Mouse (Mus musculus): ENCODE results near the gene Zmym4. TPM values are rescaled to one million over a fixed set of nuclear protein-coding genes. Genes with fewer than 3 reads are reported as not detected.

The Zmym4 gene
- 52.4 TPM for polyA plus RNA-seq (2017; shearing (Covaris generic))

GRCm38 (mm10) chr4:126967864-126968821 lies at the start of gene Zmym4:
Gene Zmym4 (minus strand): TSS chr4:126968135.

Other genes with a start within 250 kb of the Zmym4 start
- not detected for gene Tfap2e, start 231.9 kb downstream of the Zmym4 start, polyA plus RNA-seq (2017; shearing (Covaris generic))
- 54.8 TPM for gene Ncdn, start 214.7 kb downstream of the Zmym4 start, polyA plus RNA-seq (2017; shearing (Covaris generic))
- 40.6 TPM for gene AU040320, start 214.6 kb downstream of the Zmym4 start, polyA plus RNA-seq (2017; shearing (Covaris generic))
- 121 TPM for gene Sfpq, start 53.2 kb upstream of the Zmym4 start, polyA plus RNA-seq (2017; shearing (Covaris generic))
- gene Zmym1, start 93.0 kb upstream of the Zmym4 start, polyA plus RNA-seq (2017; shearing (Covaris generic)), result 25.4 TPM
- 29.0 TPM for gene Zmym6, start 109.2 kb upstream of the Zmym4 start, polyA plus RNA-seq (2017; shearing (Covaris generic))
- gene Tmem35b, start 155.6 kb upstream of the Zmym4 start, polyA plus RNA-seq (2017; shearing (Covaris generic)), result 24.2 TPM
- gene Dlgap3, start 201.1 kb upstream of the Zmym4 start, polyA plus RNA-seq (2017; shearing (Covaris generic)), result 0.05 TPM